Mouse (Mus musculus) ES-Bruce4 (cell line): ENCODE results near the gene Kcnj11.

Experiments
- CTCF ChIP-seq: IDR thresholded peaks from one replicate; pipeline ENCODE4 v1.8.1; 2011; ENCODE audit warnings: low read depth, low read length
- EP300 ChIP-seq: IDR thresholded peaks from 2 replicates; pipeline ENCODE4 v1.6.1; 2011; ENCODE audit warnings: low read depth, low read length; ENCODE audit not compliant: insufficient read depth
- POLR2A ChIP-seq: IDR thresholded peaks from one replicate; pipeline ENCODE4 v1.8.1; 2011; ENCODE audit warnings: low read length; ENCODE audit not compliant: insufficient read depth

GRCm38 (mm10) chr7:46128196-46128595 is 27.6 kb upstream of the Kcnj11 start:
- TF ChIP-seq CTCF = no peak
- TF ChIP-seq EP300 = no peak
- no peak for TF ChIP-seq POLR2A
